Mouse (Mus musculus) gastrocnemius, postnatal 10 days (tissue): ENCODE data around the gene Mroh7. TPM values are rescaled to one million over a fixed set of nuclear protein-coding genes. Genes with fewer than 3 reads are reported as not detected.
"Not testable (repeated sequence)": the region's sequence is repeated elsewhere in the genome, so short reads cannot be mapped to it uniquely, and the experiment has no call there.

Experiments used
- DNase-seq: peaks from one replicate; pipeline ENCODE4 v3.0.0; 2021; ENCODE audit warnings: mixed read lengths
- long read RNA-seq, 2 experiments: library from polyadenylated mRNA; stranded (forward); transcript quantifications; one replicate each; pipeline ENCODE4 v2.0.0; 2021
- total RNA-seq, 2 experiments: library from RNA; stranded (reverse); gene quantifications; 2 replicates each; pipeline ENCODE4 v1.2.3; 2021

The Mroh7 gene
- under 1 TPM; 0.16 to 0.47 TPM for total RNA-seq
- long read RNA-seq, experiment 1, result 0 reads
- long read RNA-seq, experiment 2, partial matches to known transcripts, result 0 of 1 reads
- long read RNA-seq, experiment 2, other reads (novel, unspliced or antisense), result 1 of 1 reads

DNA sequence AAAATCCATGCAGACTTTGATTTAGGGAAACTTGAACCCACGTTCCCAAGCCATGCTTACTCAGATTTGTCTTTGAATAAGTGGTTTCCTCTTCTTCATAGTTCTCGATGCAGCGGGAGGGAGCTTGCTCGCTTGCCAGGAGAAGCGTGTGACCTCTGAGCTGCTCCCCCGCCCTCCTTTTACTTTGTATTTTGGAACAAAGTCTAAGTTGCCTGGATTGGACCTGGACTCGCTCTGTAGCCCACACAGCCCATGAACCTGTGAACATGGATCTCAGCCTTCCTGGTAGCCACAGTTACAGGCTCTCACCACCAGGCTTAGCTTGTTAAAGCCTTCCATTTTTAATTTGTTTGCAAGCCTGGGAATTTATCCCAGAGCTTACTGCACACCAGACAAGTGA, at the start of gene Mroh7:
Gene Mroh7, minus strand, starts transcription at position 112 of the 400 bp plus-strand sequence.
- DNase-seq, result no peak

DNA sequence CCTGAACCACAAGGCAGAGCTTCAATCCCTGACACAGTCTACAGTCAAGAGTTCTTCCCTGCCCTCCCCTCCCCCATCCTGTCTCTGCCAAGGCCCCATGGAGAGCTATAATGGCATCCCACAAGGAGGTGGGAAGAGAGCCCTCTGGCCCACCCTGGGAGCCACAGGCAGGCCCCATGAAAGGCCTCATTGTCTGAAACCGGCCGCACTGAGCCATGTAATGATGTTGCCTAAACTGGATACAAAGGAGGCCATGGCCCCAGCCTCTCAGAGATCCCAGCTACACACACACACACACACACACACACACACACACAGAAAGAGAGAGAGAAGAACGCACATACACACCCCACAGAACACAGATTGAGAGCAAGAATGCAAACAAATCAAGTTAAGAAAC, 49.3 kb upstream of the Mroh7 start:
- DNase-seq, result no peak

DNA sequence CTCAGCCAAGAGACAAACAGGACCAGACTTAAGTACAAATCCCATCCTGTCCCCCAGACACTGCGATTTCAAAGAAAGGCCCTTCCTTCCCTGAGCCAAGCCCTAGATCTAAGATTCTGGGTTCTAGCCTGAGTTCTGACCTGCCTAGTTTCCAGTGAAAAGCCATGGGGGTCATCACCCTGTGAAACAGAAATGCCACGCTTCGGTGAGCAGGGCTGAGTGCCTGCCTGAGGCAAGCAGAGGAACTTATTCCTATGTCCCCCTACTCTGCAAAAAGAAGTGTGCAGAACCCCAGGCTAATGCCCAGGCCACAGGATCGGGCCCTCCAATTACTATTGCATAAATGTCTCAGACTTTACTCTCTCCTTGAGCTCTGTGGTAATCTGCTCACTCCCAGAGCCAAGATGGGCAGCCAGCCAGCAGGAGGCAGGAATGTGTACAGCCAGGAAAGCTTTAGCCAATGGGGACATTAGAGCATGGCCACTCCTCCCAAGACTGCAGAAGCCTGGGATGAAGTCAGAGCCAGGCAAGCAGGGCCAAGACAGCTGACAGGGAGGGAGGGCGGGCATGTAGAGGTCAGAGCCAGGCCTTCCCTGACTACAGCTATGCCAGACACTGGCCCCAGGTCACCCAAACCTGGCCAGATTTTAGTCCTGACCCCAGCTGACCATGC, 47.5 kb upstream of the Mroh7 start:
- DNase-seq, result peak; percentile 98

DNA sequence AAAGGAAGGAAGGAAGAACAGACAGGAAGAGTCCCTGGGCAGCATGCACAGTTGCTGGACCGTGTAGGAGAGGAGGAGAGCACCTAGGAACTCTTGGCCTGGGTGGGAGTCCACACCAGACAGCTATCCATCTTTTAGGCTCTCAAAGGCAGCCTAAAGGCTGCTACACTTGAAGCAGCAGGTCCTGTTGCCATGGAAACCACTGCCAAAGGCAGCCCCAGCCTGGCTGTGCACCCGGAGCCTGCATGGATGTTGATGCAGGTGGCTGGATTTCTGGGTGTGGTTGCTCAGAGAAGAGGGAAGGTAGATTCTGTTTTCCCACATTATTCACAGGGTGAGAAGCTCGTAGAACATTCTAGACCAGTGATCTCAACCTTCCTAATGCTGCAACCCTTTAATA, 46.3 kb upstream of the Mroh7 start:
- no peak for DNase-seq

DNA sequence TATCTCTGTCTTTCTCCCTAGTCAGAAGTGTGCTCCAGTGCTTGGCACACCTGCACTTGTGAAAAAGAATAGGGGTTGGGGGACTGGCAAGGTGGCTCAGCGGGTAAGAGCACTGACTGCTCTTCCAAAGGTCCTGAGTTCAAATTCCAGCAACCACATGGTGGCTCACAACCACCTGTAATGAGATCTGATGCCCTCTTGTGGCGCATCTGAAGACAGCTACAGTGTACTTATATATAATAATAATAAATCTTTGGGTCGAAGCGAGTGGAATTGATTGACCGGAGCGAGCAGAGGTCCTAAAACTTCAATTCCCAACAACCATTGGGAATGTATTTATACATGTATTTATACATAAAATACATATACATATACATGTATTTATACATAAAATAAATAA, 45.0 kb upstream of the Mroh7 start:
- DNase-seq, result not testable (repeated sequence)

DNA sequence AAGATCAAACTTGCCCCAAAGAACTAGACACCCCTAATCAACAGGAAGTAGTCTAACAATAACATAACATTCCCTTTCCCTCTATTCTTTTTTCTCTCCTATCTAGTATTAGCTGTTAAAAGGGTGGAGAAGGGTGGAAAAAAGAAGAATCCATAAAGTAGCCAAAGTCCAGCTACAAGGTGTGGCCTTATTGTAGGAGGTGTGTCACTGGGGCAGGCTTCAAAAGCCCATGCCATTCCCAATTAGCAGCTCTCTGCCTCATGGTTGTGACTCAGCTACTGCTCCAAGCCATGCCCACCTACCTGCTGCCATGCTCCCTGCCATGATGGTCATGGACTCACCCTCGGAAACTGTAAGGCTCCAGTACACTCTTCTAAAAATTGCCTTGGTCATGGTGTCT, 41.8 kb upstream of the Mroh7 start:
- no peak for DNase-seq

DNA sequence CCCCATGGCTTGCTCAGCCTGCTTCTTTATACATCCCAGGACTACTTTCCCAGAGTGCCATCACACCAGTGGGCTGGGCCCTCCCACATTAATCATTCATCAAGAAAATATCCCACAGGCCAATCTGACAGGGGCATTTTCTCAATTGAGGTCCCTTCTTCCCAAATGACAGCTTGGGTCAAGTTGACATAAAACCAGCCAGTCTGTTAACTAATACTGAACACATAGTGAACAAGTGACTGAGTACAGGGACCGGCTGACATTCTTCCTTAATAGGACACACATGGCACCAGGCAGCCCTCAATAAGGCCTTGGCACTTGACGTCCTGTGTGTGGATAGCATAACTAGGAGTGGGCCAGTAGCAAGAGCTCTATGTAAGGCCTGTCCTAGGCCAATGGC, 38.6 kb upstream of the Mroh7 start:
- DNase-seq, result no peak

DNA sequence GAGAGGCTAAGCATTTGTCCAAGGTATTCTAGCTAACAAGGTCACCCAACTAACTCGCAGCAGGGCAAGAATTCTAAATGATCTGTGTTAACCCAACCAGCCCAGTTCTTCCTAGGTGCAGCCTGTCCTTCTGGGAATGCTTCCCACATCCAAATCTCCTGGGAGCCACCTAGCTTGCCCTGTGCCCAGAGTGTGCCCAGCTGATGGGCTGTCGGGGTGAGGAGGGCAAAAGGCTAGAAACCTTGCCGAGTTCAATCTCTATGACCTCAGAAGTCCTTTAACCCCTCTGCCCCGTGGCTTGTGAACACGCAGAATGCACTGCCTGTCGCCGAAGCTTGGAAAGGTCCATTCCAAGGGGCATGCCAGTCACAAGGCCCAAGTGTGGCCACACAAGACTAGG, 33.4 kb upstream of the Mroh7 start:
- DNase-seq, result no peak

DNA sequence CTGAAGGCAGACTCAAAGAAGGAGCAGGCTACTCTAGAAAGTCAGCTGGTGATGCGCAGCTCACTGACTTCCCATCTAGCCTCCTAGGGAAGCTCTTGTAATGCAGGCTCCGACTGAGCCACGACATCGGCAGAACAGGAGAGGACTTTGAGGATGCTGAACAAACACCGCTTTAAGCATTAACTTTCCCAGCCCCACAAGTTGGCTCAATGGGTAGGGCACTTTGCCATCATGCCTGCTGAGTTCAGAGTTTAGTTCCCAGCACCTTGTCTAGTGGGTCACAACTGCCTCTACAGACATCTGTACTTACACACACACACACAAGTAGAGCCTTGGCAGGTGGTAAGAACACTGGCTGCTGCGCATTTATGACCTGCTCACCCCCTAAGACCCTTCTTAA, 21.0 kb upstream of the Mroh7 start:
- DNase-seq, result no peak

DNA sequence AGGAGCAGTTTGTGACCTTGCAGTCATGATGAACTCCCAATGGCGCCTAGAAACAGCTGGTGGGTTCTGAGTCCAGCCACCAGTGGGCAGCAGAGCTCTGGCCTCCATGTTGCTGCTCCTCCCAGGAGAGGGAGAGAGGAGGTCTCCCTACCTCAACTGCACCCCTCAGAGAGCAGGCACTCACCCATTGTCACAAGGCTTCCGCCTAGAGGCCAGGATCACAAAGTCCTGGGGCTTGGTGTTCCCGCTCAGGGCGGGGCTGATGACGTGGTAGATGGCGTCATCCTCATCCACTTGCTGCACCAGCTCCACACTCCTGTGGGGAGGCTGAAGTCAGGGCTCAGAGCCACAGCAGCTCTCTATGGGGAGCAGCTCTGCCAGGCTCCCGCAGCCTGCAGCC, 19.0 kb upstream of the Mroh7 start:
- peak; percentile 62 for DNase-seq

DNA sequence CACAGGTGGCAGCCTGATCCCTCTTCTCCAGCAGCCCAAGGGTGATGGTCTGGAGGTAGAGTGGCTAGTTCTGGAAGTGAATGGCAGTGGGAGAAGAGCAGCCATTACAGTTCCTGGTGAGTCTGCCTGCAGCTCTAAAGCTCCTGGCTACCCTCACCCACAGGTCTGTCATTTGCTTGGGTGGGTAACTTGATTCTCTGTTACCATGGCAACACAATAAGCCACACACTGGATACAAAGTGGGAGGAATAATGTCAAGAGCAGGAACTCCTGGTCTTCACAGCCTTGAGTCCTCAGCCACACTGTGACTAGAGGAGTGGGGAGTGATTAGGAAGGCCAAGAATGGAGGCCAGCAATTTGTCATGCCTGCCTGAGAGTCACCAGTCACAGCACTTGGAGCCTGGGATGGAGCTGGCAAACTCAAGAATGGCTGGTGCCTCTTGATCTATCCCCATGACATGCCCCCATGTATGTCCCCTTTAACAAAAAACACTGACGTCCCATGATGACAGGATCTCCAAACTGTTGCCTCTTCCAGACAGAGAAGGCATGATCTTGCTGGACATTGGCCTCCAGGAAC, 16.4 kb upstream of the Mroh7 start:
- no peak for DNase-seq

DNA sequence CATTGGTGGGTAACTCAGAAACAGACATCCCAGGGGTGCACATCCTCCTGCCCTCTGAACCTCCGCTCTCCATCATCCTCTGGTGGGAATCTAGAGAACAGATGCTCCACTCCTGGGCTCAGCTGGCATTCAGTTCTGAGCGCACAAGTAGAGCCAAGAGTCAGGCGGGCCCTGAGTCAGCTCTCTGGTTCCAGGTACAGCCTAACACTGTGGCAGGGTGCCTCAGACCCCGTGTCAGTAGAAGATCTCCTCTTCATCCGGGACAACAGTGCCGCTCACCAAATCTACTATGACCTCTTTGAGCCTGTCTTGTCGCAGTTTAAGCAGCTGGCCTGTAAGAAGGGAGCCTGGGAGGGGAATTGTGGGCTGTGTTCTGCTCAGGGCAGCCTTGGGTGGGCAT, 15.1 kb upstream of the Mroh7 start:
- DNase-seq, result no peak

DNA sequence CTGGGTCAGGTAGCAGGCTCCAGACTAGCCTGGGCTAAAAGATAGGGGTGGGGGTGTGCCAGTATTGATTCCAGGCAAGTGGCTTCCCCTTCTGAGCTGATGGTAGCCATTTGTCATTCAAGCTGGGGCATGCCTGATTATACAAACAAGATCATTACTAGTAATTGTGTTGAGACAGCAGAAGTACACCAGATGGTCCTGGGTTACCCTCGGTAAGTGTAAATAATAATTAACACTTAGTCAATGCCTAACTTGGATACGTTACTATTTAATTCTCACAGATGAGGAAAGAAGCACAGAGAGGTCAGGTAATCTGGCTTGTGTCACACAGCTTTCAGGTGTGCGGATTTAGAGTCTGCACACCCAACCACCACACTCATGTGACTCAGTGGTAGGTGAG, 7.2 kb upstream of the Mroh7 start:
- no peak for DNase-seq

DNA sequence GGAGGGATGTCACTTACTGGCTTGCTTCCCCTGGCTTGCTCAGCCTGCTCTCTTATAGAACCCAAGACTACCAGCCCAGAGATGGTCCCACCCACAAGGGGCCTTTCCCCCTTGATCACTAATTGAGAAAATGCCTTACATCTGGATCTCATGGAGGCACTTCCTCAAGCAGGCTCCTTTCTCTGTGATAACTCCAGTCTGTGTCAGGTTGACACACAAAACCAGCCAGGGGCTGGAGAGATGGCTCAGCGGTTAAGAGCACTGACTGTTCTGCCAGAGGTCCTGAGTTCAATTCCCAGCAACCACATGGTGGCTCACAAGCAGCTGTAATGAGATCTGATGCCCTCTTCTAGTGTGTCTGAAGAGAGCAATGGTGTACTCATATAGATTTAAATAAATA, 6.2 kb upstream of the Mroh7 start:
- not testable (repeated sequence) for DNase-seq

DNA sequence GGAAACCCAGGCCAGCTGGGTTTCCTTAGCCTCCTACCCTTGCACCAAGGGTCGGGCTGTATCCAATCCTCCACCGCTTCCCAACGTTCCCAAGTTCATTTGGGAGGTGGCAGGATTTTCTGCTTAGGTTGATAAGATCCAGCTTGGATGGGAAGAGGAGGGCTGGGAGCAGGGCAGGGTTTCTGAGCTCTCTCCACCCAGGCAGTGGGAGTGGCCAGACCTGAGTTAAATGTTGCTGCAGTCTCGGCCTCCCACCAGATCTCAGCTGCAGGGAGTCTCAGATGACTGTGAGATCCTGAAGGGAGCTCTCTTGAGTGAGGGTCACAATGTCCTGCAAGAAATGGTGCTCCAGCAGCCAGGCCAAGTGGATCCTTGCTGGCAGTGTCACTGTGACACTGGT, 2.9 kb upstream of the Mroh7 start, which contains the start of gene Fam151a:
Gene Fam151a, plus strand, starts transcription at position 254 of the 400 bp plus-strand sequence.
- DNase-seq, result no peak

DNA sequence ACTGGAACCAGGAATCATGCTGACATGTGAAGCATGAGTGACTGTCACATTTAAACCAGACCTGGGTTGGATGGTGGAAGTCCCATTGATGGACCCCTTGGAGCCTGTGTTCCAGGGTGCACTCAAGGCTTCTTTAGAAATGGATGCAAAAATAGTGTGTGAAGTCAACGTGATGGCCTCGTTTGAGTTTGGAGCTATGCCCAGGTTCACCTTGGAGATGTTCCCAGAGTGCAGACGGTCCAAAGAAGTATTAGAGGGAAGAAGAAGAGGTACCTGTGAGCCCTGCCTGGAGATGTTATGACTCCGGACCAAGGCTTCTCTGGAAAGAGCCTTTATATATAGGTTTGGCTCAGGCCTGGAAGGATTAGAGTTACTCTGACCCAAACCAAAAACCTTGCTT, 10.1 kb downstream of the Mroh7 start:
- DNase-seq, result no peak

DNA sequence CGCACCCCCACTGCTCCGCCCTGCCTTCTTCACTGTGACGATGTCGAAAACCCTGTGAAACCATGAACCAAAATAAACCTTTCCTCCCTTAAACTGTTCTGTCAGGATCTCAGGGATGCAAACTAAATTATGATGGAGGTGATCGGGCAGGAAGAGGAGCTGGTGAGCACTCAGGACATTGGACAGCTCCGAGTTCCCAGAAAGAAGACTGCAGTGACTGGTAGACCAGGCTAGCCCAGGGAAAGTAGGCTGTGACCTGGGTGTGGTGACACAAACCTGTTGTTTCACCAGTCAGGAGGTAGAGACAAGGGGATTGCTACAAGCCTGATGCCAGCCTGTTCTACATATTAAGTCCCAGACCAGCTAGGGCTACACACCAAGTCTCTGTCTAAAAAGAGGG, 17.1 kb downstream of the Mroh7 start:
- DNase-seq, result no peak

DNA sequence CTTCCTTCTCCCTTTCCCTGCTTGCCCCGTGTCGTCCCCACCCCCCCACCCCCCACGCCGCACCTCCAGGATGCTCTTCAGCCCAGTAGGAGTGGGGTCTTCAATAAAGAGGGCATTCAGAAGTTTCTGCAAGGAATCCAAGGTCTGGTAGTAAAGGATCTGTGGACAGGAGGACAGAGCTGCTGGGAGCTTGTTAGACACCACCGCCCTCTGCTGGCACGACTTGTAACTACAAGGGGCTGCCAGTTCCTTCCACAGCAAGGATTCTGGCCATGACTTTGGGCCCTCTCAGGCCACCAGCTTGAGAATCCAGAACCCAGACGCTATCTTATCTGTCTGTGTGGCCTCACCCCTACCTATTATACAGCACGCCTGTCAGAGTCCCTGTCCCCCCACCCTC, 22.3 kb downstream of the Mroh7 start:
- peak; percentile 92 for DNase-seq

DNA sequence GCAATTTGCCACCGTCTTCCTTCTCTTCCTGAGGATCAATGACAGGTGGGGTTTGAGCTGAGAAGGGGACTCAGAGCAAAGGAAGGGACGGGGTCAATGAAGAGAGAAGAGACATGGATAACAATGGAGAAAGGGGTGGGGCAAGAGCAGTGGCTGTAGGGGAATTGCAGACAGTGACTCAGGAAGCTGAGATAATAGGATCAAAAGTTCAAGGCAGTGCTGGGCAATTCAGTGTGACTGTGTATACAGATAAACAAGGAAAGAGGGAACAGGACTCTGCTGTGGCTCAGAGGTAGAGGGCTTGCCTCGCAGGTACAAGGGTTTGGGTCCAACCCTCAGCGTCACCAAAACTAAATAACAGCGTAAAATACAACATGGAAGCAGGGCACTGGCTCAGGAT, 22.8 kb downstream of the Mroh7 start:
- no peak for DNase-seq

DNA sequence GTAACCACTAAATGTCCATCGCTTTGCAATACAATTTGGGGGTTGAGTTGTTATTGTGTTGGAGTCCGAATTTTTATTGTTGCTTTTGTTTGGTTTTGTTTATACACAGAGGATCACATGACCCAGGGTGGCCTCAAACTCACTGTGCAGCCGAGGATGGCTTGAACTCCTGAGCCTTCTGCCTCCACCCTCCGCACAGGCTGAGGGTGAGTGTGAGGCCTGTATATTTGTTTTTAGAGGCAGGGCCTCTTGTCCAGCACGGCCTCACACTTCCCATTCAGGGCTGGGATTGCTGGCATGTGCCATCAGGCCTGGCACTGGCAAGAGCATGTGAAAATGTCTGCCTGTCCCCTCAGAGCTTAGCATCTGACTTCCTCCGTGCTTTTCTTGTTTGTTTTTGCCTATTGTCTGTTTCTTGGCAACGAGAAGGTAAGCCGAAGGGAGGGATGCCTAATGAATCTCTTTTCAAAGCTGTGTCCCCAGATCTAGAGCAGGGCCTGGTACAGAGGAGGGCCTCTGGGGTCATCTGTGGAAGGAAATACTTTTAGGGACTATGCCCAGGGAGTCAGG, 25.5 kb downstream of the Mroh7 start:
- no peak for DNase-seq

DNA sequence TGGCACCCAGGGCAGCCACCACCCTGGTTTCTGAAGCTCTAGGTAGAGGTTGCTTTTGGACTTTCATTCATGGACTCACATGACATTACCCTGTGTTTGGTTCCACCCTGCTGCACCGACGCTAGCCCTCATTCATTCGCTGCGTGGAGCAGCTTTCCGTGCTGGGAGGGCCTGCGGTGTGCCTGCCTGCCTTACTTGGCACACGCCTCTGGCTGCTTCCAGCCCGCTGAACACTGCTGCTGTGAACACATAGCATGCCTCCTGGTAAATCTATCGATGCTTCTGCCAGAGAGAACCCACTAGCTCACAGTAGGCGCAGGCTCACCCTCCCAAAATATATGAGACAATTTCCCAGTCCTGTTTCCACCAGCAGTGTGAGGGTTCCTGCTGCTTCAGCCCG, 26.3 kb downstream of the Mroh7 start:
- no peak for DNase-seq

DNA sequence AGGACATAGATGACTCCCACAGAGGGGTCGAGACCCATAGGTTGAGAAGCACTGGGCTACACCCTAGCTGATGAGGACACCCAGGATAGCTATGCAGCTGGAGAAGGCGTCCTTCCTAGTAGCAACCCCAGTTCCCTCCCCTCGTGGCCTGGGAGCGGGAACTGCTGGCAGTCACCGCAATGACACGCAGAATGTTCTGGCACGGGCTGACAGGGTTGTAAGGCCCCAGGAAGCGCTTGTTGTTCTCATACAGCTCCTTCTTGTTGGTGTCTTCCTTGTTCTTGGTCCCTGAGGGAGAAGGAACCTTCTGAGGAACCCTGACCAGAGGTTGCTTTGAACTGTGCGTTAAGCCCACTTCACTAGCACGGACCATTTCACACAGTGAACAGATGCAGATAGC, 26.8 kb downstream of the Mroh7 start:
- DNase-seq, result no peak

DNA sequence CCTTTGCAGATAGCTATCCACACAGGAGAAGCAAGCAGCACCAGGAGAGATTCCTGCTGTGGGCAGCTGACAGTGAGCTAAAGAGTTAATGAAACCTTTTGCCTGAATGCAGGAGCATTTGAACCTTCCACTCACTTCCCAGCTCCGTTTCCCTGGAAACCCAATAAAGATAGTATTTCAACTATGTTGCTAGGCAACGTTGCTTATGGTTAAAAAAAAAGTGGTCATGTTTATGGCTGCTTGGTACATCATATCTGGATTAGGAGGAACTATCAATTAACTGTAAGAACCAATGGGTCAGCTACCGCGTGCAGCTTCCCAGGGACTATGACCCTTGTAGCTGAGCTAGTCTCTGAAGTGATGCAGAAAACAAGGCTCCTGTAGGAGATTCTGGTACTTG, 29.9 kb downstream of the Mroh7 start:
- DNase-seq, result no peak

DNA sequence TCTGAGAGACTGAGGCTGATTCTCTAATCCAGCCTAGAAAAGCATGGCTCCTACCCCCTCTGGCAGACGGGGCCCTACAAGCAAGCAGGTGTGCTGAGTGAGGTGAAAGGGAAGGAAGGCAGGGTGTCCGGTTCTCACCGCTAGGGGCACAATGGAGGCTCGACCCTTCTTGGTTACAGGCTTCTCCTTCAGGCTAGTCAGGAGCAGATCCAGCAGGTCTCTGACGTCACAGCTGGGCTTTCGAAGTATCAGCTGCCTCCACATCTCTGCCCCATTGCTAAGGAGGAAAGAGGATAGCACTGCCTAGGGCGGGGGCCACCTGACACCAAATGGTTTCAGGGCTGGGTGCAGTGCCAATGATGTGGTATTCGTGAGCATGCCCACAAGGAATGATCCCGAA, 30.7 kb downstream of the Mroh7 start:
- peak; percentile 29 for DNase-seq
